Mouse (Mus musculus) liver, adult 2 months (tissue): ENCODE data around the gene Chst3. TPM values are rescaled to one million over a fixed set of nuclear protein-coding genes. Genes with fewer than 3 reads are reported as not detected.

ENCODE experiments used
- DNase-seq: peaks from one replicate; pipeline ENCODE4 v3.0.0-alpha.2; 2011; ENCODE audit warnings: low read depth, low spot score; ENCODE audit errors: extremely low read depth
- H3K27ac ChIP-seq: fragments of 200-500 bp; replicated peaks from 2 replicates; pipeline ENCODE4 v1.5.1; 2012; ENCODE audit warnings: low read depth, mild to moderate bottlenecking, control low read depth, inconsistent platforms, low read length; ENCODE audit not compliant: insufficient read depth
- H3K27me3 ChIP-seq: fragments of 200-500 bp; 2 replicates; pipeline ENCODE4 v1.6.1; 2012; ENCODE audit warnings: mild to moderate bottlenecking, moderate library complexity, low read length, inconsistent platforms; ENCODE audit not compliant: control insufficient read depth, insufficient read depth
- H3K36me3 ChIP-seq: fragments of 200-500 bp; 2 replicates; pipeline ENCODE4 v1.6.1; 2012; ENCODE audit warnings: low read length, inconsistent platforms; ENCODE audit not compliant: control insufficient read depth, insufficient read depth
- H3K4me1 ChIP-seq: fragments of 200-500 bp; 2 replicates; pipeline ENCODE4 v1.6.1; 2011; ENCODE audit warnings: low read length; ENCODE audit not compliant: control insufficient read depth, insufficient read depth
- H3K4me3 ChIP-seq: fragments of 200-500 bp; 2 replicates; pipeline ENCODE4 v1.5.1; 2011; ENCODE audit warnings: low read depth, mild to moderate bottlenecking, control low read depth, low read length, moderate library complexity; ENCODE audit not compliant: insufficient read depth
- H3K79me2 ChIP-seq: fragments of 200-500 bp; 2 replicates; pipeline ENCODE4 v1.6.1; 2012; ENCODE audit warnings: inconsistent platforms, mild to moderate bottlenecking, low read length, moderate library complexity; ENCODE audit not compliant: control insufficient read depth, insufficient read depth
- H3K9ac ChIP-seq: fragments of 200-500 bp; 2 replicates; pipeline ENCODE4 v1.6.1; 2012; ENCODE audit warnings: low read depth, mild to moderate bottlenecking, control low read depth, inconsistent platforms, low read length
- CTCF ChIP-seq: fragments of 200-500 bp; IDR thresholded peaks from 2 replicates; pipeline ENCODE4 v1.5.1; 2011; ENCODE audit warnings: low read depth, low read length, control low read depth
- POLR2A ChIP-seq: fragments of 200-500 bp; IDR thresholded peaks from 2 replicates; pipeline ENCODE4 v1.6.1; 2011; ENCODE audit warnings: low read length, control low read depth; ENCODE audit not compliant: insufficient read depth; ENCODE audit errors: extremely low read depth
- WGBS: fragments of 180-500 bp; shearing (Covaris S2); methylation state at CpG from one replicate; pipeline ENCODE4 v1.1.7; 2018; 5-methylcytosine and 5-hydroxymethylcytosine counted together
- polyA plus RNA-seq: library from polyadenylated mRNA; depleted of rRNA; stranded (reverse); fragments of >200 nt; gene quantifications from 2 replicates; pipeline ENCODE4 v1.2.3, GENCODE M21; 2012
- total RNA-seq: library from RNA; depleted of rRNA; stranded (reverse); fragments of >200 nt; gene quantifications from 2 replicates; pipeline ENCODE4 v1.2.3, GENCODE M21; 2014

Chst3 gene
- total and polyA plus RNA-seq, 2 experiments, result 0.09 to 0.43 TPM

GRCm38 (mm10) chr10:60261530-60261929, 42.5 kb upstream of the Chst3 start:
- no peaks in the 10 kb centered on the region for H3K36me3 ChIP-seq
- no peak overlapping the region for H3K9ac ChIP-seq
- H3K79me2 ChIP-seq, result no peaks in the 10 kb centered on the region
- TF ChIP-seq CTCF (no peak), POLR2A (no peak)
- H3K27me3 ChIP-seq, result no peaks in the 10 kb centered on the region
- no peak overlapping the region for H3K4me3 ChIP-seq
- DNase-seq, result no peak
- WGBS, result 76% methylated on average over 5 of the region's 5 CpGs
- H3K27ac ChIP-seq, result no peak overlapping the region
- no peaks in the 10 kb centered on the region for H3K4me1 ChIP-seq

DNA sequence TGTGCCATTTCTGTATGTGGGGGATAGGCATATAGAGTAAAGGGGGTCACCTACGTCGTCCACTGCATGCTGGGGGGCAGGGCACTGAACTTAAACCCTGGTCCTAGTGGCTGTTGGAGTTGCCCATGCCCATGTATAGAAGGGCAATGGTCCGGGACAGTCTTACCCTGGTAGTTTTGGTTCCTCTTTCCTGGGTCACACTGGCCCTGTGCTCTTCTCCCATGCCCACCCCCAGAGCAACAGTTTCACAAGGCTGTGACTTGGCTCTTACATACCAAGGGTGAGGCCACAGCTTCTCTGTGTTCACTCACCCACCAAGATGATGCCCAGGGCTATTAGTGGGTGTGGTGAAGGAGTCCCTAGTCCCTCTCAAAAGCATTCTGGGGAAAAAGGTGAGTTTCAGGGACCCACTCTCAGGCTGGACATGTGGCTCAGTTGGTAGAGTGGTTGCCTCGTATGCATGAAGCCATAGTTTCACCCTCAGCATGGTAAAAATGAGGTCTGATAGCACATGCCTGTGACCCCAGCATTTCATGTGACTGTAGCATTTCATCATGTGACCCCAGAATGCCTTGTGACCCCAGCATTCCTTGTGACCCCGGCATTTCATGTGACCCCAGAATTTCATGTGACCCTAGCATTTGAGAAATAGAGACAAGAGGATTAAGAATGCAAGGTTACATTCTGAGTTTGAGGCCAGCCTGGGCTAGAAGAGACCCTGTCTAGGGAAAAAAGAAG, 41.7 kb upstream of the Chst3 start:
- Histone ChIP-seq H3K9ac (no peak overlapping the region), H3K27ac (peak overlapping the region; percentile 17; the same call in 1 of the 2 replicates), H3K36me3 (no peaks in the 10 kb centered on the region), H3K4me1 (no peaks in the 10 kb centered on the region), H3K79me2 (no peaks in the 10 kb centered on the region), H3K27me3 (no peaks in the 10 kb centered on the region), H3K4me3 (no peak overlapping the region)
- DNase-seq, result no peak
- TF ChIP-seq POLR2A (no peak), CTCF (no peak)
- WGBS, result 89% methylated on average over 5 of the region's 5 CpGs

DNA sequence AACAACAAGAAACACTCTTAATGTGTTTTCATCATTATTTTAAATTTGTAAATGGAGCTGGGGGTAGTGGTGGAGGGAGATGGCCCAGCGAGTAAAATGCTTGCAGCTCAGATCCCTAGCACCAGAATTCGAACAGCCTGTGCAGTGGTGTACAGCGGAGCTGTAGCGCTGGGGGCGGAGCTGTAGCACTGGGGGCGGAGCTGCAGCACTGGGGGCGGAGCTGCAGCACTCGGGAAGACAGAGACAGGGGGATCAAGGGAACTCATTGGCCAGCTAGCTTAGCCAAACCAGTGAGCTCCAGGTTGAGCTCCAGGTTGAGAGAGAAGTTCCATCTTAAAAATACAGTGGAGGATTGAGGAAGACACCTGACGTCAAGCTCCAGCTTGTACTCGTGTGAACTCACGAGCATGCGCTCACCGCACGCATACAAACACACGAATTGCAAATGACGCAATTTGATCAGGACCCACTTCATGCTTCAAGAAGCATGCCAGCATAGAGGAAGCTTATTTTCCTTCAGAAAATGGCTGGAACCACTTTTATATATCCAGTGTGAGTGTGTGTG, 38.3 kb upstream of the Chst3 start:
- Histone ChIP-seq H3K79me2 (no peaks in the 10 kb centered on the region), H3K9ac (no peak overlapping the region), H3K36me3 (no peaks in the 10 kb centered on the region), H3K4me3 (no peak overlapping the region), H3K27me3 (no peaks in the 10 kb centered on the region), H3K27ac (no peak overlapping the region), H3K4me1 (no peaks in the 10 kb centered on the region)
- TF ChIP-seq CTCF (no peak), POLR2A (no peak)
- DNase-seq, result no peak
- WGBS, result 78% methylated on average over 16 of the region's 16 CpGs

DNA sequence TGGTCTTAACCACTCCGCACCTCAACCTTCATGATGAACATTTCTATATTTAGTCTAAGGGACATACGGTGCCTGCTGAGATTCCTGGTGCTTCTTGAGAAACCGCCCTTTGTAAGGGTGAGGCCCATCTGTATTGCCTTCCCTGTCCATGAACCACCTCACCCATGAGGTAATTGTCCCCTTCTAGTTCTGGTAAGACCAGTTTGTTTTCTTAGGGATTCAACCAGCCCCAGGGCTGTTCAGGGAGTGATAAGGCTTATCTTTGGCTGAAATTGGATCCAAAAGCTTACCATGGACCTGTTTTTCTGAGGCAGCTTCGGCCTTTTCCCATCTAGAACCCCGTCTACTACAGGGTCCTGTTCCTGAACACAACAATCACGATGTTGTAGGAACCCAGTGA, 37.0 kb upstream of the Chst3 start:
- Histone ChIP-seq H3K27me3 (no peaks in the 10 kb centered on the region), H3K4me3 (no peak overlapping the region), H3K9ac (no peak overlapping the region), H3K27ac (no peak overlapping the region), H3K4me1 (no peaks in the 10 kb centered on the region), H3K36me3 (no peaks in the 10 kb centered on the region), H3K79me2 (no peaks in the 10 kb centered on the region)
- no peak for TF ChIP-seq CTCF
- TF ChIP-seq POLR2A, result no peak
- 88% methylated on average over 6 of the region's 6 CpGs for WGBS
- no peak for DNase-seq

DNA sequence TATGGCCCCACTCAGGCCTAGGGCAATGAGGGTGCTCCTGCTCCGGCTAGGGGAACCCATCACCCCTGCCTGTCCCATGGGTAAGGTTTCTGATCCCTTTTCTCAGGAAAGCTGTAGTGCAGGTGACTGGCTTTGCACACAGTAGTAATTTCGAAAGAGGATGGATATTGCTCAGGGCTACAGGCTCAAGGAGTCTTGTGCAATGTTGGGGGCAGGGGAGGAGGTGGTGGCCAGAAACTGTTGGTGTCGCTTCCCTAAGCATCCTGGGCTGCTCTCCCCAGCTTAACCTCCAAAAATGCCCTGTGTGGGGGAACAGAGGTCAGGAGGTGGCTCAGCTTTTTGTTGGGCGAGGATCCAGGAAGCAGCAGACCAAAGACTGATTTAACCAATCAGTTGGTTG, 33.5 kb upstream of the Chst3 start:
- no peak overlapping the region for H3K4me3 ChIP-seq
- H3K9ac ChIP-seq, result no peak overlapping the region
- no peak for TF ChIP-seq POLR2A
- TF ChIP-seq CTCF, result no peak
- no peaks in the 10 kb centered on the region for H3K4me1 ChIP-seq
- H3K36me3 ChIP-seq, result no peaks in the 10 kb centered on the region
- no peaks in the 10 kb centered on the region for H3K27me3 ChIP-seq
- peak; percentile 75 for DNase-seq
- no peaks in the 10 kb centered on the region for H3K79me2 ChIP-seq
- no peak overlapping the region for H3K27ac ChIP-seq
- WGBS, result 32% methylated on average over 4 of the region's 4 CpGs

DNA sequence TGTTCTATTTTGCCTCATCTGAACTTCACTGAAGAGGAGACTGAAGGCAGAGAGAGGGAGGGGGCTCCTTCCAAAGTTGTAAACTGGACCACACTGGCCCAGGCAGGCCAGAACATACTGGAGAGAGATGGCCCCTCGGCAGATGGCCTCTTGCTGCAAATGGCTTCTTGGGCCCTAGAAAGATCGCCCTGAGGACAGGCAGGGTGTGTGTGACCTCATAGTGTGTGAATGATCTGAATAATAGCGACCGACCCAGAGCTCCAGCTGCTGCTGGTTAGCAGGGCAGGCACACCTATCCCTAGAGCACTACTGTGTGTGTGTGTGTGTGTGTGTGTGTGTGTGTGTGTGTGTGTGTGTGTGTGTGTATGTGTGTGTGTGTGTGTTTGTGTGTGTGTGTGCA, 33.1 kb upstream of the Chst3 start:
- no peak overlapping the region for H3K27ac ChIP-seq

More for the DNA sequence above, 33.1 kb upstream of the Chst3 start:
- TF ChIP-seq POLR2A (no peak), CTCF (no peak)
- Histone ChIP-seq H3K4me1 (no peaks in the 10 kb centered on the region), H3K79me2 (no peaks in the 10 kb centered on the region), H3K36me3 (no peaks in the 10 kb centered on the region), H3K4me3 (no peak overlapping the region), H3K9ac (no peak overlapping the region), H3K27me3 (no peaks in the 10 kb centered on the region)
- 78% methylated on average over 4 of the region's 4 CpGs for WGBS
- no peak for DNase-seq
